ENCODE assay signal across 32 mouse cellular contexts in the genomic region with DNA sequence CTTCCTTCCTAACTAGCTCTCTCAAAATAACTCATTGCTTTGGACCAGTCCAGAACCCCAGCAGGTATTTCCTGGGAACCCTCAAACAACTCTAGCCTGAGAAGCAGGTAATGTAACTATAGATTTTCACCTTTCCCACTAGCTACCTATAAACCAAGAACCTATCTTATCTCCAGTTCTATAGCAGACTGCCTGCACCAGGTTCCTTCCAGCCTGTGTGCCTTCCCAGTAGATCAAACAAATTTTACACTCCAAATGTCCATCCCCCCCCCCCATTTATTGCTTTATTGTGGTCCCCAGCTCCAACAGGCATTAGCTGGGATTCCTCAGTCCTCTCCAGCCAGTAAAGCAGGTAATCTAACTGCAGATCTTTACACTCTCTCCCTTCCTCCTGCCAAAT.
"Had no signal": no experiment of that assay in that cellular context is flagged by ENCODE, and none has a peak within 500 bp of the region (broad histone marks: within the 10 kb centered on the region; RNA-seq: fewer than 3 reads in every experiment).

No protein-coding gene starts in this region.

- H3K4me3 ChIP-seq: limb, embryonic 10.5 days; limb, embryonic 12.5 days; limb, embryonic 13.5 days; limb, embryonic 15.5 days; liver, embryonic 12.5 days; liver, embryonic 13.5 days; liver, embryonic 15.5 days; lung, embryonic 15.5 days; megakaryocyte, embryonic 14.5 days; midbrain, embryonic 10.5 days; midbrain, embryonic 12.5 days; midbrain, embryonic 13.5 days; midbrain, embryonic 15.5 days; myocyte; neural tube, embryonic 12.5 days had no signal

- ATAC-seq: liver, embryonic 12.5 days; liver, postnatal 0 days; lung, postnatal 0 days; midbrain, embryonic 13.5 days; midbrain, embryonic 15.5 days; midbrain, embryonic 16.5 days had no signal

- H3K4me1 ChIP-seq: limb, embryonic 10.5 days; limb, embryonic 12.5 days; limb, embryonic 13.5 days; limb, embryonic 15.5 days; liver, embryonic 12.5 days; liver, embryonic 13.5 days; liver, embryonic 15.5 days; lung, embryonic 15.5 days; megakaryocyte, embryonic 14.5 days; midbrain, embryonic 10.5 days; midbrain, embryonic 12.5 days; midbrain, embryonic 13.5 days; midbrain, embryonic 15.5 days; neural tube, embryonic 12.5 days had no signal

- DNase-seq: left cerebral cortex, postnatal 4 days; liver; liver, embryonic 13.5 days; liver, postnatal 0 days; lung, adult 18-20 months; lung, adult 2 months; lung, embryonic 14.5 days; lung, postnatal 10 days; lung, postnatal 14 days; lung, postnatal 36 days; lung, postnatal 4 days; midbrain, embryonic 14.5 days had no signal

- H3K27me3 ChIP-seq: limb, embryonic 12.5 days; limb, embryonic 13.5 days; limb, embryonic 15.5 days; liver, embryonic 12.5 days; liver, embryonic 13.5 days; liver, embryonic 15.5 days; lung, embryonic 15.5 days; megakaryocyte, embryonic 14.5 days; midbrain, embryonic 12.5 days; midbrain, embryonic 13.5 days; midbrain, embryonic 15.5 days; neural tube, embryonic 12.5 days had no signal

- H3K36me3 ChIP-seq: limb, embryonic 10.5 days; limb, embryonic 12.5 days; limb, embryonic 13.5 days; limb, embryonic 15.5 days; liver, embryonic 12.5 days; liver, embryonic 13.5 days; liver, embryonic 15.5 days; lung, embryonic 15.5 days; midbrain, embryonic 10.5 days; midbrain, embryonic 12.5 days; midbrain, embryonic 13.5 days; midbrain, embryonic 15.5 days; neural tube, embryonic 12.5 days had no signal

- H3K9ac ChIP-seq: limb, embryonic 12.5 days; limb, embryonic 13.5 days; limb, embryonic 15.5 days; liver, embryonic 12.5 days; liver, embryonic 13.5 days; liver, embryonic 14.5 days; liver, embryonic 15.5 days; liver, postnatal 0 days; lung, embryonic 14.5 days; lung, embryonic 15.5 days; midbrain, embryonic 12.5 days; midbrain, embryonic 13.5 days; midbrain, embryonic 15.5 days; neural tube, embryonic 12.5 days had no signal

- H3K27ac ChIP-seq: limb, embryonic 10.5 days; limb, embryonic 12.5 days; limb, embryonic 13.5 days; limb, embryonic 15.5 days; liver, embryonic 12.5 days; liver, embryonic 13.5 days; liver, embryonic 14.5 days; liver, embryonic 15.5 days; lung, embryonic 15.5 days; macrophage; midbrain, embryonic 10.5 days; midbrain, embryonic 12.5 days; midbrain, embryonic 13.5 days; midbrain, embryonic 15.5 days; neural tube, embryonic 12.5 days had no signal

- H3K4me2 ChIP-seq: limb, embryonic 12.5 days; limb, embryonic 13.5 days; limb, embryonic 15.5 days; liver, embryonic 11.5 days; liver, embryonic 12.5 days; liver, embryonic 13.5 days; liver, embryonic 15.5 days; lung, embryonic 14.5 days; lung, embryonic 15.5 days; midbrain, embryonic 11.5 days; midbrain, embryonic 12.5 days; midbrain, embryonic 13.5 days; midbrain, embryonic 15.5 days; neural tube, embryonic 12.5 days had no signal

- H3K9me3 ChIP-seq: limb, embryonic 10.5 days; limb, embryonic 12.5 days; limb, embryonic 13.5 days; limb, embryonic 15.5 days; liver, embryonic 12.5 days; liver, embryonic 13.5 days; liver, embryonic 15.5 days; lung, embryonic 15.5 days; megakaryocyte, embryonic 14.5 days; midbrain, embryonic 10.5 days; midbrain, embryonic 12.5 days; midbrain, embryonic 13.5 days; midbrain, embryonic 15.5 days; neural tube, embryonic 12.5 days had no signal
